In genomic region chr13:51566371-51567077, GRCm38 (mm10) we compare ENCODE assay signal across 8 mouse cellular contexts. TPM values are rescaled to one million over a fixed set of nuclear protein-coding genes. Genes with fewer than 3 reads are reported as not detected.
DNase-seq lines count a peak whose midpoint lies in the region; ATAC-seq lines count a peak whose summit lies in the region.

No protein-coding gene starts in this region.

- H3K4me1 ChIP-seq in kidney, embryonic 15.5 days = peaks cover 35% of the 10 kb centered on the region
- H3K4me1 ChIP-seq in embryonic facial prominence, embryonic 10.5 days = peaks cover 48% of the 10 kb centered on the region
- peaks cover 15% of the 10 kb centered on the region for H3K4me1 ChIP-seq in intestine, embryonic 14.5 days (replicated peaks; ENCODE audit: control insufficient read depth, insufficient read depth, low read length)
- H3K4me1 ChIP-seq in neural tube, embryonic 13.5 days (replicated peaks) = peaks cover 50% of the 10 kb centered on the region

- H3K27me3 ChIP-seq in kidney, embryonic 15.5 days = peaks cover 82% of the 10 kb centered on the region
- peaks cover 84% of the 10 kb centered on the region for H3K27me3 ChIP-seq in embryonic facial prominence, embryonic 10.5 days (replicated peaks; ENCODE audit: low read depth, poor library complexity, severe bottlenecking)
- H3K27me3 ChIP-seq in intestine, embryonic 14.5 days (replicated peaks; ENCODE audit: control insufficient read depth, insufficient read depth, low read length) = peaks cover 70% of the 10 kb centered on the region
- peaks cover 67% of the 10 kb centered on the region for H3K27me3 ChIP-seq in neural tube, embryonic 13.5 days

- H3K27ac ChIP-seq in kidney, embryonic 15.5 days = no peak overlapping the region
- peak overlapping the region; percentile 72 for H3K27ac ChIP-seq in embryonic facial prominence, embryonic 10.5 days (replicated peaks)
- no peak overlapping the region for H3K27ac ChIP-seq in intestine, embryonic 14.5 days (ENCODE audit: low read depth)
- no peak overlapping the region for H3K27ac ChIP-seq in neural tube, embryonic 13.5 days (replicated peaks)

- no peak for ATAC-seq in kidney, embryonic 15.5 days (replicated peaks; ENCODE audit: low FRiP score)
- ATAC-seq in intestine, embryonic 14.5 days (replicated peaks; ENCODE audit: low FRiP score, low TSS enrichment, low read depth) = no peak
- no peak for ATAC-seq in neural tube, embryonic 13.5 days (ENCODE audit: low read depth)

- H3K9ac ChIP-seq in kidney, embryonic 15.5 days = peak overlapping the region; percentile 44
- H3K9ac ChIP-seq in intestine, embryonic 14.5 days (ENCODE audit: low read length) = peak overlapping the region; percentile 35; the same call in 1 of the 2 replicates
- H3K9ac ChIP-seq in neural tube, embryonic 13.5 days = peak overlapping the region; percentile 77

- no peaks in the 10 kb centered on the region for H3K9me3 ChIP-seq in kidney, embryonic 15.5 days (replicated peaks)
- H3K9me3 ChIP-seq in embryonic facial prominence, embryonic 10.5 days = no peaks in the 10 kb centered on the region
- H3K9me3 ChIP-seq in intestine, embryonic 14.5 days (ENCODE audit: control insufficient read depth, low read length) = no peaks in the 10 kb centered on the region
- no peaks in the 10 kb centered on the region for H3K9me3 ChIP-seq in neural tube, embryonic 13.5 days

- no peaks in the 10 kb centered on the region for H3K36me3 ChIP-seq in kidney, embryonic 15.5 days
- H3K36me3 ChIP-seq in embryonic facial prominence, embryonic 10.5 days (replicated peaks) = no peaks in the 10 kb centered on the region
- H3K36me3 ChIP-seq in intestine, embryonic 14.5 days (ENCODE audit: control insufficient read depth, insufficient read depth, low read length) = no peaks in the 10 kb centered on the region
- H3K36me3 ChIP-seq in neural tube, embryonic 13.5 days = no peaks in the 10 kb centered on the region

- H3K4me3 ChIP-seq in kidney, embryonic 15.5 days (replicated peaks) = peak overlapping the region; percentile 52
- H3K4me3 ChIP-seq in embryonic facial prominence, embryonic 10.5 days = peak overlapping the region; percentile 65
- peak overlapping the region; percentile 41 for H3K4me3 ChIP-seq in intestine, embryonic 14.5 days (ENCODE audit: low read depth, low read length)
- H3K4me3 ChIP-seq in neural tube, embryonic 13.5 days = peak overlapping the region; percentile 56

- peak overlapping the region; percentile 88 for H3K4me2 ChIP-seq in kidney, embryonic 15.5 days
- peak overlapping the region; percentile 85 for H3K4me2 ChIP-seq in intestine, embryonic 14.5 days (ENCODE audit: low read length)
- peak overlapping the region; percentile 96 for H3K4me2 ChIP-seq in neural tube, embryonic 13.5 days

- no peak for DNase-seq in kidney, adult 8-10 months
- peak; percentile 27 for DNase-seq in embryonic facial prominence, embryonic 10.5 days (ENCODE audit: low spot score)
- DNase-seq in intestine, embryonic 14.5 days (ENCODE audit: low spot score) = peak; percentile 60
- no peak for DNase-seq in testis, postnatal 10 days (ENCODE audit: low spot score)
- no peak for DNase-seq in gastrocnemius, postnatal 25 days
- no peak for DNase-seq in natural killer cell, adult 2 months (ENCODE audit: low spot score in 2 of 2)

- WGBS in kidney, embryonic 15.5 days = 9% methylated on average over 22 of the region's 22 CpGs
- WGBS in embryonic facial prominence, embryonic 10.5 days = 7% methylated on average over 22 of the region's 22 CpGs
- 10% methylated on average over 22 of the region's 22 CpGs for WGBS in intestine, embryonic 14.5 days
- WGBS in neural tube, embryonic 13.5 days = 6% methylated on average over 22 of the region's 22 CpGs

RNA-seq across cellular contexts. Expression of gene Shc3, which starts 2.7 kb away (rescaled TPM):
- polyA plus RNA-seq in kidney, embryonic 15.5 days (2015; fragmentation: Nextera tagmentation; extraction: Ambion mirVana) = 0.18 TPM in 2 replicates
- 0.92 and 0.94 TPM in 2 replicates for polyA plus RNA-seq in embryonic facial prominence, embryonic 10.5 days (2016; fragmentation: Nextera tagmentation; extraction: Ambion mirVana)
- 0.20 and 0.43 TPM in 2 replicates for polyA plus RNA-seq in intestine, embryonic 14.5 days (2014; fragmentation: Nextera tagmentation; extraction: Ambion mirVana)
- polyA plus RNA-seq in neural tube, embryonic 13.5 days (2015; fragmentation: Nextera tagmentation; extraction: Ambion mirVana) = 3.4 and 4.4 TPM in 2 replicates
- 1 to 10 TPM in 1 of 2 experiments, under 1 TPM in 1; 0.90 to 1.2 TPM for total RNA-seq in gastrocnemius, postnatal 25 days (2021)

Comparison
In these comparisons a context has a peak if more than half of its experiments do, and no peak if none do; other contexts are left out.
1. DNase-seq: peak in embryonic facial prominence, embryonic 10.5 days (single experiment) and intestine, embryonic 14.5 days (single experiment); none in kidney, adult 8-10 months (0 of 2), testis, postnatal 10 days (single experiment), gastrocnemius, postnatal 25 days (single experiment) and natural killer cell, adult 2 months (0 of 2).
2. Peak in every context shown above with its lines, with median percentiles within 50 percentile points of each other: H3K4me2 ChIP-seq, H3K4me3 ChIP-seq and H3K9ac ChIP-seq.